Mouse (Mus musculus) mouse trophoblast stem cell (cell line): ENCODE measurements around the gene Mrgpra3.

Experiments used
- in situ Hi-C, 2 experiments: fragments of 300-500 bp; cut with MseI, MboI; formaldehyde crosslinking; loops; 2 replicates in 1 of 2; 3 replicates in 1 of 2; pipeline ENCODE4 v1.15.1; 2025

Gene Mrgpra3

DNA sequence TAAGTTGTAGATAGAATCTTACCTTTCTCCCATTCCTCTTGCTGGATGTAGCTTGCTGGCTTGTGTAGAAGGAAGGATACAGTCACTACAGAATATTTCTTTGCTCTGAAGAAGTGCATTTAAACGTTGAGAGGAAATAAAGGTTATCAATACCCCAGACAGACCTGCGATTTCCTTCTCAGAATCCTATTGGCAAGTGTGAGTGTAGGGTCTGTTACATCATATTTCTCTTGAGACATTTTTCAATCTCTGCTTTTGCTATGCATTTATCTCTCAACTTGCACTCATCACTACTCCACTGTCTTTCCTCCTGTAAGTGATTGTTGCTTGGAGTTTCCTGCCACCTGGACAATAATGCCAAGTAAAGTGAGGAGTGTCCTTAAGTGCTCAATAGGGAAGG is at the start of gene Mrgpra3:
TSS of gene Mrgpra3 (minus strand) at position 101 of the 400 bp plus-strand sequence.
- in situ Hi-C loops = loop anchor here in 1 of 2 experiments (10.0 kb wide), 1 partner anchor 56 kb away; no protein-coding TSS in a partner anchor
